Mouse (Mus musculus) stomach, embryonic 14.5 days (tissue): ENCODE results near the gene Maml2. TPM values are rescaled to one million over a fixed set of nuclear protein-coding genes. Genes with fewer than 3 reads are reported as not detected.
A peak's percentile ranks its signal among the peaks of the same experiment; 100 is the strongest.

Experiments
- ATAC-seq: fragments of 200-750 bp; cut with Nextera tagmentation; 2 replicates; pipeline ENCODE4 v1.8.0; 2017; ENCODE audit warnings: low read depth, moderate TSS enrichment; ENCODE audit not compliant: insufficient number of reproducible peaks, insufficient read depth, low FRiP score
- H3K27ac ChIP-seq: fragments of 300-500 bp; sonication (generic); 2 replicates; pipeline ENCODE4 v1.5.1; 2014; ENCODE audit warnings: mild to moderate bottlenecking, low read length, moderate library complexity, mixed read lengths
- H3K27me3 ChIP-seq: fragments of 300-500 bp; sonication (generic); 2 replicates; pipeline ENCODE4 v1.6.1; 2014; ENCODE audit warnings: low read length, control low read depth, mixed read lengths; ENCODE audit not compliant: control insufficient read depth, insufficient read depth
- H3K36me3 ChIP-seq: fragments of 300-500 bp; sonication (generic); 2 replicates; pipeline ENCODE4 v1.6.1; 2014; ENCODE audit warnings: mild to moderate bottlenecking, control low read depth, low read length, moderate library complexity, mixed read lengths; ENCODE audit not compliant: control insufficient read depth, insufficient read depth
- H3K4me1 ChIP-seq: fragments of 300-500 bp; sonication (generic); 2 replicates; pipeline ENCODE4 v1.6.1; 2014; ENCODE audit warnings: low read length, control low read depth, mixed read lengths; ENCODE audit not compliant: control insufficient read depth, insufficient read depth
- H3K4me2 ChIP-seq: fragments of 300-500 bp; sonication (generic); replicated peaks from 2 replicates; pipeline ENCODE4 v1.6.1; 2014; ENCODE audit warnings: low read depth, low read length, control low read depth
- H3K4me3 ChIP-seq: fragments of 300-500 bp; sonication (generic); 2 replicates; pipeline ENCODE4 v1.5.1; 2014; ENCODE audit warnings: low read depth, low read length, control low read depth
- H3K9ac ChIP-seq: fragments of 300-500 bp; sonication (generic); replicated peaks from 2 replicates; pipeline ENCODE4 v1.6.1; 2014; ENCODE audit warnings: low read depth, mild to moderate bottlenecking, control low read depth, low read length, moderate library complexity, mixed read lengths
- H3K9me3 ChIP-seq: fragments of 300-500 bp; sonication (generic); 2 replicates; pipeline ENCODE4 v1.6.1; 2016; ENCODE audit warnings: low read depth, low read length, control low read depth; ENCODE audit not compliant: control insufficient read depth
- WGBS: fragments of 180-500 bp; shearing (Covaris S2); extraction: QIAGEN DNeasy Blood & Tissue Kit; methylation state at CpG from one replicate; pipeline ENCODE4 v1.1.7; 2014; 5-methylcytosine and 5-hydroxymethylcytosine counted together
- polyA plus RNA-seq: library from polyadenylated mRNA; unstranded; fragments of >200 nt; fragmentation: Nextera tagmentation; extraction: Ambion mirVana; gene quantifications from 2 replicates; pipeline ENCODE4 v1.2.1, GENCODE M21; 2014

Gene Maml2
- polyA plus RNA-seq, 1 experiment from 2014 or later, result 12.7 TPM

DNA sequence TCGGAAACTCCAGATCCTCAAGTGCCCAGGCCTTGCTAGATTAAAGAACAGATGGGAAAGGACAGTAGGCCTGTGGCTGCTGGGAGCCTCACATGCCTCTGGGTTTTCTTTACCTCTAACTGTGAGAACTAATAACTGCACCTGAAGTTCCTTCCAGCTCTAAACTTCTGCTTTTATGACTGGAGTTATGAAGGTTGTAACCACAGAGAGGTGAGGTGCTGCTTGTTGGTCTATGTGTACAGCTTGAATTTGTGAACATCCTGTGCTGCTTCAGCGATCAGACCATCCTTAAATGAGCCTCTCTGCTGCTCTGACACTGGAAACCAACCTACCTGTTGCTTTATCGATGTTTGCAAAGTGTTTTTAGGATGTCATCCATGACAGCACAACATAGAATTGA lies 258.9 kb downstream of the Maml2 start:
- no peak overlapping the region for H3K4me2 ChIP-seq
- H3K4me3 ChIP-seq, result no peak overlapping the region
- no peaks in the 10 kb centered on the region for H3K27me3 ChIP-seq
- no peak for ATAC-seq
- WGBS, result 92% methylated on average over 3 of the region's 3 CpGs
- H3K9me3 ChIP-seq, result no peaks in the 10 kb centered on the region
- H3K36me3 ChIP-seq, result no peaks in the 10 kb centered on the region
- H3K4me1 ChIP-seq, result peaks cover 9% of the 10 kb centered on the region; the same call in 1 of the 2 replicates
- no peak overlapping the region for H3K9ac ChIP-seq
- no peak overlapping the region for H3K27ac ChIP-seq

DNA sequence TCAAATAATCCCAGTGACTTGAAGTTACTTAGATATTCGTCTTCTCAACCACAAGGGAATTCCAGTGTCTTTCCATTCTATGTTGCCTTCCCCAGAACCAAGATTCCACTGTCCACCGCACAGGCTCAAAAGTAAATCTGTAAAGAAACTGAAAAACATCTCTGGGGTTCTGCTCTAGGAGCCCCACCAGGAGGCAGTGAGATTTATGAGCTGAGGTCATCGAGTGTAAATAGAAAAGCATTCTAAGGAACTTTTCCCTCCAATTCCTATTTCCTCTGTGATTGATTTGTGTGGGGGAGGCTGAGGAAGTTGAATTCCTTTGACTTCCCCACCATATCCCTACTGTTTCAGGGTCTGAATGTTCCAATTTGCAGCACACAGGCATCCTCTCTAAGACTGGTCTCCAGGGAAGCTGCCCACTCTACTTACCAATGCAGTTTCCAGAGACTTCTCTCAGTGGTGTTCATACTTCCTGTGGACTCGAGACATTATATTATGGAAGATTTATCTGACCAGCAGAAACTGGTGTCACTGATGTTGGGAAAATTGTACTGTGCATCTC lies 261.1 kb downstream of the Maml2 start:
- H3K4me1 ChIP-seq, result peaks cover 12% of the 10 kb centered on the region
- no peak overlapping the region for H3K4me3 ChIP-seq
- no peaks in the 10 kb centered on the region for H3K9me3 ChIP-seq
- 30% methylated on average over 4 of the region's 4 CpGs for WGBS
- no peak overlapping the region for H3K9ac ChIP-seq
- H3K36me3 ChIP-seq, result no peaks in the 10 kb centered on the region
- H3K4me2 ChIP-seq, result no peak overlapping the region
- no peaks in the 10 kb centered on the region for H3K27me3 ChIP-seq
- H3K27ac ChIP-seq, result peak overlapping the region; percentile 49; the same call in 1 of the 2 replicates
- no peak for ATAC-seq

DNA sequence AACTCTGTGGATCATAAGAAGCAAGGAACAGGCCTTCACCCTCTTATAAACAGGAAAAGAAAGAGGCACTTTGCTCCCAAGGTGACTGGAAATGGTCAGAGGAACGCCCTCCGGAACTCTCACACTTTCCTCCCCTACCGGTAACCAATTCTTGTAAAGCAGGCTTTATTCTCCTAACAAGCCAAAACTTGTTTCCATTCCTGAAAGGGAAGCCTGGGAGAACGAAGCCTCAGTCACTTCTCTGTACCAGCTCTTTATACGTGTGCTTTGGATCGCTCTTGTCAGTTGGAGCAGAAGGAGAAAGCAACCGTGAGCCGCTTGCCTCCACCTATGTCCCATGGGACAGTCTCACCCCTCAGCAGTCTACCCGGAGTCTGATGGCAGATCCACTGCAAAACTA lies 262.9 kb downstream of the Maml2 start:
- 76% methylated on average over 9 of the region's 9 CpGs for WGBS
- H3K27me3 ChIP-seq, result no peaks in the 10 kb centered on the region
- peak overlapping the region; percentile 40; the same call in 1 of the 2 replicates for H3K27ac ChIP-seq

DNA sequence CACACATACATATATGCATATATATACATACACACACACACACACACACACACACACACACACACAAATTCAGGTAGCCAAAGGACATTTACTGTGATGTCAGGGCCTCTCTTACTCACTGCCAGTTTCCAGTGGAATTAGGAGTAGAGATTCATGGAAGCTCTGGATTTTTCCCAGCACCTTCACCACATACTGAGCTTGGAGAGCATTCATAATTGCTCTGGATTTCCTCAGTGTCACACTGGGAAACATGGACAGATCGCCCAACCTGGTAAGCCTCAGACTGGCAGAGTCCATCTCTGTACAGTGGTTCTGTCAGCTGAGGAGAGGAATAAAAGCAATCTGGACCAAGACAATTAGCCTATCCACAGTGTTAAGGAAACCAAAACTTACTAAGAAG lies 263.6 kb downstream of the Maml2 start:
- H3K36me3 ChIP-seq, result no peaks in the 10 kb centered on the region
- no peak overlapping the region for H3K9ac ChIP-seq
- H3K4me3 ChIP-seq, result no peak overlapping the region
- no peaks in the 10 kb centered on the region for H3K27me3 ChIP-seq
- peaks cover 22% of the 10 kb centered on the region for H3K4me1 ChIP-seq
- no peaks in the 10 kb centered on the region for H3K9me3 ChIP-seq
- no peak for ATAC-seq
- peak overlapping the region; percentile 40; the same call in 1 of the 2 replicates for H3K27ac ChIP-seq
- WGBS, result 79% methylated on average over 1 of the region's 1 CpGs
- H3K4me2 ChIP-seq, result no peak overlapping the region

More for the DNA sequence above, 262.9 kb downstream of the Maml2 start:
- Histone ChIP-seq H3K4me2 (no peak overlapping the region), H3K4me3 (no peak overlapping the region), H3K9me3 (no peaks in the 10 kb centered on the region), H3K4me1 (peaks cover 22% of the 10 kb centered on the region), H3K36me3 (no peaks in the 10 kb centered on the region), H3K9ac (no peak overlapping the region)
- no peak for ATAC-seq

DNA sequence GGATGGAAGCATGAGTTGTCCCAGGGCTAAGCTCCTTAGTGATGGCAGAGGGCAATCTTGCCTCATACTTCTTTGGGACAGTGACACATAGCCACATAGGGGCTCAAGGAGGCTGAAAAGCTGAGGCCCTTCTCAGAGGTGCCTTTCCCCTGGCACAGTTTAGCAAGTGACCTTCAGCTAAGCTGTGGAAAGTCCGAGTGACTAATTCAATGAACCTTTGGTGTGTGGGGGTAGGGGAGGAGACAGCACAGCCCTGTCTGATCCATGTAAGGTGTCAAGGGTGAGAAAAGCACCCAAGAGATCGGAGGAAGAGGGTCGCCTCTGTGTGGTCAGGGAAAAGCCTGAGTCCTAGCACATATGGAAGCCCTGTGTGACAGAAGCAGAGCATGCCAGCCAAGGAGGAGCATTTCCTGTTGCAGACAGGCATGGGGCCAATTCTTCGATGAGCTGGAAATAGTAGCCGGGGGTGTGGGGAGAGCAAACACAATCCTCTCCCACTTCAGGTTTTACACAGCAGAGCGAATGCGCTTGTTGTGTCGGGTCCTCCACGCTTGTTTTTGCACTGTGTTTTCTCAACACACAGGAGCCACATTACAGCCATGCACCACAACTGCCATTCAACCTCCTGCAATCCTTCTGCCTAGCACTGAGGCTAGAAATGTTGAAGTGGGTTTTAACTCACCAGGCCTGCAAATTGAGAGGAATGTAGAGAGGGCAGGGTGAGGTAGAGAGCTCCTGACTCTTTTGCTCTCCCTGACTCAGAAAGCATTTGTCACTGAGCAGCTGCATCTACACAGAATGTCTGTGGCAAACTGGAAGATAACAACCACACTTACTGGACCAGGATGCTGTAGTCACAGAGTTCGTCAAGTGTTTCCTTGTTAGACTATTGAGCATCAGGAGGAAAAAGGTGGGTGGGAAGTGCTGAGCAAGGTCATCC lies 266.0 kb downstream of the Maml2 start:
- 51% methylated on average over 10 of the region's 10 CpGs for WGBS
- H3K36me3 ChIP-seq, result no peaks in the 10 kb centered on the region
- no peak overlapping the region for H3K9ac ChIP-seq
- peaks cover 19% of the 10 kb centered on the region for H3K4me1 ChIP-seq
- H3K4me3 ChIP-seq, result no peak overlapping the region
- H3K27ac ChIP-seq, result peak overlapping the region; percentile 44; the same call in 1 of the 2 replicates
- H3K27me3 ChIP-seq, result no peaks in the 10 kb centered on the region
- H3K9me3 ChIP-seq, result no peaks in the 10 kb centered on the region
- no peak overlapping the region for H3K4me2 ChIP-seq
- ATAC-seq, result 0 out of 2 replicates have a peak, but pooled peaks have one; percentile 42

DNA sequence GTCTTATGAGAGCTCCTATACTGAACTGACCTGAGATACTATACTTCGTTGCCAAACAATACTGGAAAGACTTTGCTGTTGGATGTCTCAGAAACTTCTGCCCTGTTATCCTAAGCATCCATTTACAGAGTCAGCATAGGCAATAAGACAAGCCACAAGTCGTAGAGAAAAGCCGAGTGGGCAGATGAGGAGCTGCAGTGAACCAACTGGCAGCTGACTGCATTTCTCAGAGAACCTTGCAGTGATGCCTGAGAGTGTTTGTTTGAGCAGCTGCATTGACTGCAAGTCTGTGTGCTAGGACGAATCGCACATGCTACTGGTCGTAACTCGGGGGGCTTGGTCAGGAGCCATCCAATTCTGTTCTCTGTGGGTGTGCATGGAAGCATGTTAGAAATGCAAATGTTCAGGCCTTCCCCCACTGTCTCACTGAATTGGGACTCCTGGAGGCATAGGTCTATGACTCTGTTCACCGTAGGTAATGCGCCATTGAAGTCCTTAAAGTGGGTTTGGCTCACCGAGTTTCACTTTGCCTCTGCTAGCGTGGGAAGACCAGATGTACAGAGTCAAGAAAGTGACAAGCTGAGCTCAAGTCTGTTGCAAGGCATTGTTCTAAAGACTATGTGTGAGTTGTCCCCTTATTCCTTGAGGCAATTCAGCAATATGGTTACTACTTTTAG lies 267.7 kb downstream of the Maml2 start:
- Histone ChIP-seq H3K4me1 (peaks cover 16% of the 10 kb centered on the region), H3K27ac (no peak overlapping the region), H3K9ac (no peak overlapping the region), H3K36me3 (no peaks in the 10 kb centered on the region), H3K4me3 (no peak overlapping the region), H3K9me3 (no peaks in the 10 kb centered on the region), H3K27me3 (no peaks in the 10 kb centered on the region), H3K4me2 (no peak overlapping the region)
- ATAC-seq, result no peak
- 62% methylated on average over 11 of the region's 11 CpGs for WGBS

DNA sequence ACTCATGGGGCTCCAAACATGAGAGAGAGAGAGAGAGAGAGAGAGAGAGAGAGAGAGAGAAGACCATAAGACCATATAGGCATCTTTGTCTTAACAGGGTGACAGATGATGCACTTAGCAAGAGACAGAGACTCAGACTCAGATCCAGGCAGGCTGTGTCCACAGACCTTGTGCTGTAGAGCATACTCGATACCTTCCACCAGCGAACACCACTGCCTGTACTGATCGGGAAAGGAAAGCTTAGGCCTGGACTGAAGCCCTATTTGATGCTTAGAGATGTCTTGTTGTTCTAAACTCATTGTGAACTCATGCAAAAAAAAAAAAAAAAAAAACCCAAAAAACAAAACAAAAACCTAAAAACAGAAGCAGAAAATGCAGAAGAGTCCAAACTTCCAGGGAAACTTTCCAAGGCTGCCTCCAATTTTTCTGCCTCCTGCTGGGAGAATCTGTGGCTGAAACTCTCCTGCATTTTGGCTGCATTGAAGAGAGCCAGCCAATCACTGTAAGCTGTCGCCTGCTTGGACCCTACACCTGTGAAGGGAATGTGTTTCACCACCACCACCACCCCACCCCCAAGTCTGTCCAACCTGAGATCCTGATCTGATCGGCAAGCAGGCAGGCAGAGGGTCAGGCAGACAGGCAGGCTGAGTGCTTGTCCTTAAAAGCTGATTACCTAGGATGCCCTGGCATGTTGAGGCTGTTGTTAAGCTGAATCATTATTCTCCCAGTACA lies 268.6 kb downstream of the Maml2 start:
- 89% methylated on average over 5 of the region's 5 CpGs for WGBS
- H3K9ac ChIP-seq, result no peak overlapping the region
- no peak for ATAC-seq
- no peaks in the 10 kb centered on the region for H3K9me3 ChIP-seq
- no peak overlapping the region for H3K27ac ChIP-seq
- no peaks in the 10 kb centered on the region for H3K27me3 ChIP-seq
- peaks cover 16% of the 10 kb centered on the region for H3K4me1 ChIP-seq
- H3K4me3 ChIP-seq, result no peak overlapping the region
- H3K36me3 ChIP-seq, result no peaks in the 10 kb centered on the region
- H3K4me2 ChIP-seq, result no peak overlapping the region

DNA sequence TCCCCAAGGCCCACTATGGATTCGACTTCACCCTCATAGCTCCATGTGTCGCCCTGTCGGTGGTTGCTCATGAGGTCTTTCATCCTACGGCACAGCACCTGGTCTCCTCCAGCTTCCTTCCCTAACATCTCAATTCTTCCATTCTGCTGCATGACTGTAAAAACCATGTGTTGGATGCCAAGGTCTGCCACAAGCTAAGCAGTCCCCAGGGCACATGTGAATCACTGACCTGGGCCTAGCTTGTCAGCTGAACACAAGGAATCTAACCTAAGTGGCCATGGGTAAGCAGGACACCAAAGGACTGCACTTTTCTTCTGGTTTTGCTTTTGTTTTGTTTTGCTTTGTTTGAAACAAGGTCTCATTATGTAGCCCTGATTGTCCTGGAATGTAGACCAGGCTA lies 271.3 kb downstream of the Maml2 start:
- Histone ChIP-seq H3K27me3 (no peaks in the 10 kb centered on the region), H3K4me1 (peaks cover 8% of the 10 kb centered on the region), H3K4me3 (no peak overlapping the region), H3K9me3 (no peaks in the 10 kb centered on the region), H3K4me2 (no peak overlapping the region), H3K27ac (no peak overlapping the region), H3K9ac (no peak overlapping the region), H3K36me3 (no peaks in the 10 kb centered on the region)
- ATAC-seq, result no peak
- 89% methylated on average over 4 of the region's 4 CpGs for WGBS
